In the genomic region with DNA sequence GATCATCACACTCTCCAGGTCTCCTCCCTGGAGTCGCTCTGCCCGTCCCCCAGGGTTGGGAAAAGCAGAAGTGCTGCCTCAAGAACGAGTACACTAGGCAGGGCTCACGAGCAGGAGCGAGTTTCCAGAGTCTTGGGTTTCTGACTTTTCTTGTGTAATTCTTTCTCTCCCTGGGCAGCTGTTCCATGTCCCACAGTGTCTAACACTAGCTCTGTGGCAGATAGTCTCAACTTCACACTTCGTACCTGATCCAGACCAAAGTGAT, we compare ENCODE assay signal across 18 mouse cellular contexts. TPM values are rescaled to one million over a fixed set of nuclear protein-coding genes. Genes with fewer than 3 reads are reported as not detected.
DNase-seq lines count a peak whose midpoint lies in the region; ATAC-seq and TF ChIP-seq lines count a peak whose summit lies in the region.
"Had no signal": no experiment of that assay in that cellular context is flagged by ENCODE, and none has a peak within 500 bp of the region (broad histone marks: within the 10 kb centered on the region; RNA-seq: fewer than 3 reads in every experiment).

No protein-coding gene starts in this region.

- H3K36me3 ChIP-seq in lung, postnatal 0 days (ENCODE audit: insufficient read depth, low read length) = no peaks in the 10 kb centered on the region
- no peaks in the 10 kb centered on the region for H3K36me3 ChIP-seq in limb, embryonic 10.5 days
- no peaks in the 10 kb centered on the region for H3K36me3 ChIP-seq in stomach, embryonic 15.5 days
- H3K36me3 ChIP-seq: embryonic facial prominence, embryonic 10.5 days; liver, embryonic 15.5 days had no signal

- H3K4me2 ChIP-seq in lung, postnatal 0 days (replicated peaks; ENCODE audit: low read depth, low read length) = no peak overlapping the region
- H3K4me2 ChIP-seq in stomach, embryonic 15.5 days = 0 out of 2 replicates have a peak overlapping the region, but pooled peaks have one; percentile 2
- H3K4me2 ChIP-seq: liver, embryonic 15.5 days; midbrain, embryonic 11.5 days had no signal

- TF ChIP-seq CTCF in lung, postnatal 0 days (IDR thresholded peaks at IDR 0.05) = no peak
- no peak for TF ChIP-seq CTCF in lung, adult 2 months (IDR thresholded peaks at IDR 0.05; ENCODE audit: insufficient read depth, low read length)

- H3K27me3 ChIP-seq in lung, postnatal 0 days (replicated peaks; ENCODE audit: insufficient read depth, low read length) = no peaks in the 10 kb centered on the region
- H3K27me3 ChIP-seq in limb, embryonic 10.5 days (ENCODE audit: low read depth, poor library complexity, severe bottlenecking) = no peaks in the 10 kb centered on the region
- H3K27me3 ChIP-seq in stomach, embryonic 15.5 days (replicated peaks) = no peaks in the 10 kb centered on the region
- H3K27me3 ChIP-seq: liver, embryonic 15.5 days had no signal

- WGBS in lung, postnatal 0 days = 18% methylated on average over 6 of the region's 6 CpGs
- WGBS in lung, adult 2 months = 41% methylated on average over 6 of the region's 6 CpGs
- 47% methylated on average over 6 of the region's 6 CpGs for whole genome bisulfite sequencing in limb, embryonic 10.5 days
- WGBS in stomach, embryonic 15.5 days = 18% methylated on average over 6 of the region's 6 CpGs

- no peak for TF ChIP-seq POLR2A in lung, adult 2 months (IDR thresholded peaks at IDR 0.05; ENCODE audit: borderline replicate concordance, extremely low read depth, low read depth, low read length)

- peaks cover under 1% of the 10 kb centered on the region; the same call in 1 of the 2 replicates for H3K4me1 ChIP-seq in lung, postnatal 0 days (ENCODE audit: insufficient read depth, low read depth, low read length)
- no peaks in the 10 kb centered on the region; the same call in 1 of the 2 replicates for H3K4me1 ChIP-seq in lung, adult 2 months (ENCODE audit: control insufficient read depth, insufficient read depth, low read length)
- H3K4me1 ChIP-seq in limb, embryonic 10.5 days = peaks cover 8% of the 10 kb centered on the region
- peaks cover 2% of the 10 kb centered on the region; the same call in 1 of the 2 replicates for H3K4me1 ChIP-seq in stomach, embryonic 15.5 days
- H3K4me1 ChIP-seq: liver, embryonic 15.5 days had no signal

- H3K9me3 ChIP-seq in lung, postnatal 0 days (ENCODE audit: low read length) = no peaks in the 10 kb centered on the region
- no peaks in the 10 kb centered on the region for H3K9me3 ChIP-seq in limb, embryonic 10.5 days (replicated peaks)
- no peaks in the 10 kb centered on the region for H3K9me3 ChIP-seq in stomach, embryonic 15.5 days
- H3K9me3 ChIP-seq: embryonic facial prominence, embryonic 10.5 days; liver, embryonic 15.5 days had no signal

- TF ChIP-seq EP300 in lung, postnatal 0 days (IDR thresholded peaks at IDR 0.05) = no peak

- 0 out of 2 replicates have a peak overlapping the region, but pooled peaks have one; percentile 1 for H3K27ac ChIP-seq in lung, postnatal 0 days (ENCODE audit: low read length)
- H3K27ac ChIP-seq in limb, embryonic 10.5 days = peak overlapping the region; percentile 46; the same call in 1 of the 2 replicates
- peak overlapping the region; percentile 78 for H3K27ac ChIP-seq in stomach, embryonic 15.5 days
- H3K27ac ChIP-seq: embryonic facial prominence, embryonic 10.5 days; liver, embryonic 15.5 days had no signal

- ATAC-seq in lung, postnatal 0 days = no peak; the same call in 1 of the 2 replicates
- no peak for ATAC-seq in stomach, embryonic 15.5 days (ENCODE audit: insufficient read depth, low FRiP score, low read depth)
- ATAC-seq in erythroblast, adult 5-6 weeks (replicated peaks; ENCODE audit: low FRiP score, poor library complexity, severe bottlenecking) = no peak
- ATAC-seq: activated CD4-positive, CD25-positive, alpha-beta regulatory T cell, adult 4 months had no signal

- H3K9ac ChIP-seq in lung, postnatal 0 days (replicated peaks; ENCODE audit: low read depth) = no peak overlapping the region
- H3K9ac ChIP-seq in stomach, embryonic 15.5 days = no peak overlapping the region
- H3K9ac ChIP-seq: liver, embryonic 15.5 days had no signal

- intact Hi-C loops in heart, postnatal 14 days (cut with DNase I) = no loop called here

- no peak overlapping the region for H3K4me3 ChIP-seq in lung, postnatal 0 days (ENCODE audit: low read depth, low read length)
- H3K4me3 ChIP-seq in lung, adult 2 months (replicated peaks; ENCODE audit: extremely low read depth, low read depth, low read length) = no peak overlapping the region
- no peak overlapping the region for H3K4me3 ChIP-seq in limb, embryonic 10.5 days
- H3K4me3 ChIP-seq in stomach, embryonic 15.5 days (replicated peaks) = no peak overlapping the region
- H3K4me3 ChIP-seq: embryonic facial prominence, embryonic 10.5 days; liver, embryonic 15.5 days had no signal

- DNase-seq in heart, adult 11 months = peak; percentile 72
- DNase-seq in heart, postnatal 14 days = no peak
- DNase-seq in lung, postnatal 0 days (ENCODE audit: low spot score) = peak; percentile 17
- no peak for DNase-seq in lung, adult 2 months
- no peak for DNase-seq in limb, embryonic 10.5 days (ENCODE audit: low spot score)
- DNase-seq in embryo, embryonic 10.5 days (ENCODE audit: low spot score) = no peak
- DNase-seq: adrenal gland, postnatal 25 days; cerebellum, postnatal 14 days; heart, postnatal 36 days; kidney, postnatal 10 days; layer of hippocampus, adult 9-11 months; spleen, adult 18-20 months had no signal

RNA-seq across cellular contexts. Expression of gene Actg2, which starts 0.7 kb away (rescaled TPM):
- total RNA-seq in heart, postnatal 14 days (2021) = 1 to 10 TPM; 3.2 to 5.1 TPM
- 107 and 121 TPM in 2 replicates for polyA plus RNA-seq in lung, postnatal 0 days (2015; fragmentation: Nextera tagmentation; extraction: Ambion mirVana)
- 64.6 and 108 TPM in 2 replicates for polyA plus RNA-seq in lung, adult 2 months (2012; rRNA removed)
- 0.43 and 1.3 TPM in 2 replicates for polyA plus RNA-seq in limb, embryonic 10.5 days (2016; fragmentation: Nextera tagmentation; extraction: Ambion mirVana)
- 1,291 and 1,344 TPM in 2 replicates for polyA plus RNA-seq in stomach, embryonic 15.5 days (2015; fragmentation: Nextera tagmentation; extraction: Ambion mirVana)
- total RNA-seq in erythroblast, adult 5-6 weeks (2015; ENCODE audit: low replicate concordance) = not detected in 2 replicates
- not detected in 2 replicates for total RNA-seq in erythroblast, adult 5-6 weeks (2017; ENCODE audit: low replicate concordance)
- total RNA-seq: adrenal gland, postnatal 25 days had no signal

RNA-seq across cellular contexts. Expression of gene Dguok, which starts 30.0 kb away (rescaled TPM):
- 10 to 100 TPM; 28.3 to 31.8 TPM for total RNA-seq in heart, postnatal 14 days (2021)
- 71.8 and 75.3 TPM in 2 replicates for polyA plus RNA-seq in lung, postnatal 0 days (2015; fragmentation: Nextera tagmentation; extraction: Ambion mirVana)
- 54.9 and 55.5 TPM in 2 replicates for polyA plus RNA-seq in lung, adult 2 months (2012; rRNA removed)
- polyA plus RNA-seq in limb, embryonic 10.5 days (2016; fragmentation: Nextera tagmentation; extraction: Ambion mirVana) = 58.0 and 69.5 TPM in 2 replicates
- polyA plus RNA-seq in stomach, embryonic 15.5 days (2015; fragmentation: Nextera tagmentation; extraction: Ambion mirVana) = 74.3 and 76.2 TPM in 2 replicates
- 20.7 and 23.1 TPM in 2 replicates for total RNA-seq in erythroblast, adult 5-6 weeks (2015; ENCODE audit: low replicate concordance)
- total RNA-seq in erythroblast, adult 5-6 weeks (2017; ENCODE audit: low replicate concordance) = 22.9 and 25.4 TPM in 2 replicates

RNA-seq across cellular contexts. Expression of gene Stambp, which starts 35.8 kb away (rescaled TPM):
- total RNA-seq in heart, postnatal 14 days (2021) = 10 to 100 TPM; 13.4 to 13.7 TPM
- 30.7 TPM in 2 replicates for polyA plus RNA-seq in lung, postnatal 0 days (2015; fragmentation: Nextera tagmentation; extraction: Ambion mirVana)
- 10.7 and 14.0 TPM in 2 replicates for polyA plus RNA-seq in lung, adult 2 months (2012; rRNA removed)
- 13.0 and 16.5 TPM in 2 replicates for polyA plus RNA-seq in limb, embryonic 10.5 days (2016; fragmentation: Nextera tagmentation; extraction: Ambion mirVana)
- 23.2 and 24.7 TPM in 2 replicates for polyA plus RNA-seq in stomach, embryonic 15.5 days (2015; fragmentation: Nextera tagmentation; extraction: Ambion mirVana)
- 9.8 and 17.7 TPM in 2 replicates for total RNA-seq in erythroblast, adult 5-6 weeks (2015; ENCODE audit: low replicate concordance)
- total RNA-seq in erythroblast, adult 5-6 weeks (2017; ENCODE audit: low replicate concordance) = 2.5 and 4.3 TPM in 2 replicates

Comparison
In these comparisons a context has a peak if more than half of its experiments do, and no peak if none do; other contexts are left out.
1. DNase-seq: peak in heart, adult 11 months (single experiment) and lung, postnatal 0 days (single experiment); none in heart, postnatal 14 days (0 of 2), lung, adult 2 months (single experiment), limb, embryonic 10.5 days (single experiment) and embryo, embryonic 10.5 days (single experiment).
2. H3K27ac ChIP-seq: peak in every context shown above with its lines; median percentile 78 in stomach, embryonic 15.5 days; 46 in limb, embryonic 10.5 days; 1 in lung, postnatal 0 days.
3. RNA of gene Actg2, which starts 0.7 kb away (polyA plus RNA-seq): 1,291 to 1,344 TPM in stomach, embryonic 15.5 days, 107 to 121 TPM in lung, postnatal 0 days and 64.6 to 108 TPM in lung, adult 2 months; 0.43 to 1.3 TPM in limb, embryonic 10.5 days; every median in the first group is over 10 times any median in the second.